Mouse (Mus musculus) adrenal gland, adult 8-10 months (tissue): ENCODE measurements around the gene Mapk1ip1l. TPM values are rescaled to one million over a fixed set of nuclear protein-coding genes. Genes with fewer than 3 reads are reported as not detected.

Experiments used
- DNase-seq: peaks from one replicate; pipeline ENCODE4 v3.0.0; 2022
- total RNA-seq, 4 experiments: library from RNA; stranded (reverse); gene quantifications; 2 replicates each; pipeline ENCODE4 v1.2.4; 2022

The Mapk1ip1l gene
- total RNA-seq: 10 to 100 TPM; 68.5 to 86.6 (median 83.1) TPM

GRCm38 (mm10) chr14:47297785-47298407 lies at the start of gene Mapk1ip1l:
Gene Mapk1ip1l, plus strand, starts transcription at chr14:47298266.
- DNase-seq: peak; percentile 80

DNA sequence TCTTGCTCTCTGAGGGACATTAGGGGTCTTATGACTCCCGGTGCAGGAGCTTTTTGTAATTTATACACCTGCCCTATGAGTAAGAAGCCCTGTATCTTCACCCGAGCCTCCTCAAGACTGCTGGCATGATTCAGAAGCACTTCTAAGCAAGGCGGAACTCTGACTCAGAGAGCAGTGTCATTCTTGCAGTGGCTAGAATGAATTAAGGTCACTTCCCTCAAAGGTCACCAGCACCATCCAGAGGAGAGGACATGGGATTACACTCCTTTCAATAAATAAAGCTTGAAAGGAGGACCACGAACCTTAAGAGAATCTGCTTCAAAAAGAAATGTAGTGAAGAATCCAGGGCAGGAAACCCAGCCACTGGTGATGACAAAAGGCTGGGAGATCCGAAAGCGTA lies 48.2 kb upstream of the Mapk1ip1l start:
- DNase-seq: peak; percentile 45

- DNase-seq: no peak
Measured at GRCm38 (mm10) chr14:47264866-47265265, 33.2 kb upstream of the Mapk1ip1l start.

DNA sequence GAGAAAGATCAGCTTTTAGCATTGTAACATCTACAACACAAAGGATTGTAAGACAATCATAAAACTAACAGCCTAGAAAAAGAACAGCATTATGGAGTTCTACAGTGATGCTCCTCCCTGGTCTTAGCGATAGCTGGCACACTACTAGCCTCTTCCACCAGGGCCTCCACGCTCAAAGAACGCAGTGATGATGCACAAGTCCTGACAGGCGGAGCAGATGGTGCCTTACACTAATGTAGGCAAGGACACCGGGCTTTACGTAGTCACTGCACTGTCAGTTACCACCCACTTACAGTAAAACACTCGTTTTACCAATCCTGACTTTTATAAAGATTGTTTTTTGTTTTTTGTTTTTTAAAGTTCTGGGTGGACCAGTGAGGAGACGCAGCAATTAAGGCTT lies 32.2 kb upstream of the Mapk1ip1l start:
- no peak for DNase-seq

GRCm38 (mm10) chr14:47269056-47269455 lies 29.0 kb upstream of the Mapk1ip1l start:
- DNase-seq: no peak

GRCm38 (mm10) chr14:47269706-47270105 lies 28.4 kb upstream of the Mapk1ip1l start:
- no peak for DNase-seq

DNA sequence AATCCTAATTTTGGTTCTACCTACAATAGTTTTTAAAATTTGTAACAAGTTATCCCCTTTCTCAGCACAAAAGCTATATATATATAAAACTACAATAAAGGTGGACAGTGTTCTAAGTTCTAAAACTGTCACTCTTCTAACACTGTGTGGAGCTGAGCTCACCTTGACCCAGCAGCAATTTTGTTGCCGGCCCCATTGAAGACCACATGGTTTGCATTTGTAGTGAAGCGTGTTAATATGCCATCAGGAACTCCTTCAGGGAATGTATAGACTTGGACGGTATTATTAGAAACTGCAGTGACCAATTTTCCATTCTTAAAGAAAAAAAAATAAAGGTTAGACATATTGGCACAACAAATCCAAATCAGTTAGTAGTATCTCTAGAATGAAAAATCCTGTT lies 24.3 kb upstream of the Mapk1ip1l start:
- no peak for DNase-seq

- no peak for DNase-seq
Measured at GRCm38 (mm10) chr14:47275417-47275816, 22.6 kb upstream of the Mapk1ip1l start.

GRCm38 (mm10) chr14:47276036-47276603 lies 21.9 kb upstream of the Mapk1ip1l start:
- DNase-seq: no peak

- peak; percentile 93 for DNase-seq
Measured at GRCm38 (mm10) chr14:47276637-47277393, 21.3 kb upstream of the Mapk1ip1l start, which contains the start of the genes Wdhd1 and Socs4. Gene Wdhd1, minus strand, starts transcription at chr14:47276857. Gene Socs4, plus strand, starts transcription at chr14:47276931.

DNA sequence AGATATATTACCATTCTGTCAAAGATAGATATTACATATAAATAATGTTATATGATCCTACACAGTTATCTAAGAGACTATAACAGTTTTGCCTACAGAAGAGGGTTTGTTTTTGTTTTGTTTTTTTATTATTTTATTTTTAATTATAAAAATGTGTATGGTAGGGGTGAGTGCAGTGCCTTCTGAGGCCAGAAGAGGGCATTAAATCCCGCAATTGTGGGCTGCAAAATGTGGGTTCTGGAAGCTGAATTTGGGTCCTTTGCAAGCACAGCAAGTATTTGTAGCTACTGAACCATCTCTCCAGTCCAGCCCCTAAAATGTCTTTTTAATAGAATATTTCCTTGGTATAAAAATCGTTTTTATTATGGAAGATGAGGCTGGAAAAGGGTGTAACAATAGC lies 19.0 kb upstream of the Mapk1ip1l start:
- DNase-seq: no peak

- no peak for DNase-seq
Measured at GRCm38 (mm10) chr14:47281535-47281934, 16.5 kb upstream of the Mapk1ip1l start.

DNA sequence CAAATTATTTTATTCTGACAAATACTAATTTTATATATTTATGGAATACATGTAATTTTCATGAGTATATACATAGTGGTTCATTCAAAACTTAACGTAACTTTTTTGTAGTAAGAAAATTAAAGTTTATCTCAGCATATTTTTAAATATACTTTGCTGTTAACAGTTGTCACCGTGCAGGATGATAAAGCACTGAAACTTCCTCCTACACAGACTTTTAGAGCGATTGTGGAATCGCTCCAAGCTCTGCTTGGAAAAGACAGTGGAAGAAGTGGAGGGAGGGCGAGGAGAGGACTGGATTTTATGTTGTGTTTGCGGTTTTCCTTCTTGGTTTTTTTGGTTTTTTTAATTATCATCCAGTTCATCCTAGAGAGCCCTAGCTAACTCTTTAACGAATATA lies 14.5 kb upstream of the Mapk1ip1l start:
- no peak for DNase-seq

DNA sequence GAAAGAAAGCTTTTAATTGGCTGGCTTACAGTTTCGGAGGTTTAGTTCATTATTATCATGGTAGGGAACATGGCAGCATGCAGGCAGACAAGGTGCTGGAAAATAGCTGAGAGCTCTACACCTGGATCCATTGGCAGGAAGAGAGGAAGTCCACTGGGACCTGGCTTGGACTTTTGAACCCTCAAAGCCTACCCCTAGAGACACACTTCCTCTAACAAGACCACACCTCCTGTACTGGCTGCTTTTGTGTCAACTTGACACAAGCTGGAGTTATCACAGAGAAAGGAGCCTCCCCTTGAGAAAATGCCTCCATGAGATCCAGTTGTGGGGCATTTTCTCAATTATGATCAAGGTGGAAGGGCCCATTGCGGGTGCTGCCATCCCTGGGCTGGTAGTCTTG lies 12.8 kb upstream of the Mapk1ip1l start:
- DNase-seq: no peak

DNA sequence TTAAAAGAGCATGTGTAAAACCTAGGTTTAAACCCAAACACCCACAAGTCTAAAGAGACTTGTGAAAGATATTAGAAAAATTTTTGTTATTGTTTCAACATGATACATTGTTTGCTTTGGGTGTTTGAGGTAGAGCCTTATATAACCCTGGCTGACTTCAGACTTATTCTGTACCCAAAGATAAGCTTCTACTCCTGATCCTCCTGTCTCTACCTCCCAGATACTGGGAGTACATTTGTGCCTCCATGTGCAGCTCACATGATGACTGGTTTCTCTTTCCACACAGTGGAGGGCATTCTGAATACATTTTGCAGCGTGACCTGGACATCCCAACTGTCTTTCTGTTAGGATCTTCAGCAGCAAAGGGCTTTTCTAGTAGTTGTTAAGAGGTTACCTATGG lies 11.9 kb upstream of the Mapk1ip1l start:
- DNase-seq: no peak

DNA sequence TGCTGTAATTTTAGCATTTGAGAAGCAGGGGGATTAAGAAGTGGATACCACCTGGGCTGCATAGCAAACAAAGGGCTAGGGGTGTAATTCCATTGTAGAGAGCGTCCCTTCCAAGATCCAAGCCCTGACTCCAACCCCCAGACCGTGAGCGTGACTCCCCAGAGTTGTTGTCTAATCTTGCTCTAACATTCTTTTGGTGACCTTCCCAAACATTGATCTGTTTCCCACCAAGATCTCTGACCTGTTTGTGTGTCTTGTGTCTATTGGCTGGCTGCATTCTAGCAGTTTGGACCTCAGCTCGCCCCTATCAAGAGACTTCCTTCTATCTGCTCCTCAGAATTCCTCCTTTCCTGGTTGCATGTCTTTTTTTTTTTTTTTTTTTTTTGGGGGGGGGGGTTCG lies 11.0 kb upstream of the Mapk1ip1l start:
- no peak for DNase-seq

DNA sequence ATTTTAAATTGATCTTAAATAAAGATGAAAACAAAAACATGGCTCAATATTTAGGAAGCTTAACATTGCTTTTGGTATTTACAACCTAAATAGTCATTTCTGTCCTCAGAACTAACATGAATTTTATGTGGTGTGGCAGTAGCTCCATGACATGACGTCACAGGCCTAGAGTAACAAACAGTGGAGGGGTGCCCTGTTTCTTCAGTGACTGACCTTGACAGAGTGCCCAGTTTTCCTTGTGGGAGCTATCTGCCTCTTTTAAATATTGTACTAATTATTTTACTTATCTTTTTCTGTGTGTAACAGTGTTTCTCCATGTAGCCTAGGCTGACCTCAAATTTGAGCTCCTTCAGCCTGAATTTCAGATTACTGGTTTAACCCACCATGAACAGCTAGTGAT lies 6.3 kb upstream of the Mapk1ip1l start:
- no peak for DNase-seq

- DNase-seq: no peak
Measured at GRCm38 (mm10) chr14:47294136-47294535, 3.9 kb upstream of the Mapk1ip1l start.

GRCm38 (mm10) chr14:47296232-47296631 lies 1.8 kb upstream of the Mapk1ip1l start:
- DNase-seq: no peak

DNA sequence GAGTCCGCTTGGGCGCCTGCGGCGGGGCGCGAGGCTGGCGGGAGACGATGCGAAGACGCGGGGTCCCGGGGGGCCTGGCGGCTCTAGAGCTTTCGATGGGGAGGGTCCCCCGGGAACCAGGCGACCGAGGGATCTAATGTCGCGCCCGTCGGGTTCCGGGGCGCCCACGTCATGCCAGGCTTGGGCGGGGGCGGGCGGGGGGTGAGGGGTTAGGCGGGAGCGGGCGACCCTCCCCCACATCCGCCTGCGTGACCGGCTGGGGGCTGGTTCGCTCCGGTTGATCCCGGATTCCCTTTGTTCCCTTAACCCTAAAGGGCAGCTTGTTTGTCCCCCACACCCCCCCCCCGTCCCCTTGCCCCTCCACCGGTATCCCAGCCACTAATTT lies 334 bp downstream of the Mapk1ip1l start:
- no peak for DNase-seq

GRCm38 (mm10) chr14:47298819-47299261 lies 774 bp downstream of the Mapk1ip1l start:
- no peak for DNase-seq

DNA sequence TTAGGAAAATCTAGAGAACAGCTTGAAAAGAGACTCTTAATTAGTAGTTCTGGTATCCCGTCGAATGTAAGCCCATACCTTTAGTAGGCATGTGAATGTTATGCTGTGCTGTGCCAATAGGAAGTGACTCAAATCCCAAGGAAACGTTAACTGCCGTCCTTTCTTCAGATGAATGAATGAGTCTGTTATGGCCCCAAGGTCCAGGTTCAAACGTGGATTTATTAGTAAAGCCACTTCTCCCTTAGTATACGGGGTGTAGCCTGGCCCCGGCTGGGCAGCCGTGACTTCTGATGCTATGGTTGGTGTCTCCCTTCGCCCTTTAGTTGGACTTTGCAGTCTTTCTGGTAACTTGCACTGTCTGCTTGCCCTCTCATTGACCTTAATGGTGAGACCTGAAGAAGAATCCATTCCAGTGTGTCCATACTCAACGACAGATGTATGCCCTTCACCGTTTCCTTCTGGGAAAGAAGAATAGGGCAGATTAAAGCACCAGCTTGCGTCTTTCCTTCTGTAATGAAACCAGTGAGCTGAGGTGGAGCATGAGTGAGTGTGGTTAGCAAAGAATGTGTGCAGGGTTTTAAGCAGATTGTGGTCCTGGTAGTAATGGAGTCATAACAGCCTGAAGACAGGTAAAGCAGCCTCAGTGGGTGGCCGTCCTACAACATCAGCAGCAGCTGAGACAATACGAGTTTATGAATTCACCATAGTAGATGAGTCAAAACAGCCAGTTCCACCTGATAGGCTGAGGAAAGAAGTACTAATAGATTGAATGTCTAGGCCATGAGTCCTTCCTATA lies 5.0 kb downstream of the Mapk1ip1l start:
- no peak for DNase-seq
